Mouse (Mus musculus): ENCODE results near the gene Scnn1b.

- TF ChIP-seq POLR2A (IDR thresholded peaks at IDR 0.05; ENCODE audit: insufficient read depth, low read depth, low read length) (no peak), CTCF (IDR thresholded peaks at IDR 0.05; ENCODE audit: insufficient read depth, low read depth, low read length) (no peak)
Measured at GRCm38 (mm10) chr7:121845964-121846363, 18.9 kb upstream of the Scnn1b start.
